Mouse (Mus musculus) retina, postnatal 1 day (tissue): ENCODE results near the gene Mpp3.

Experiments
- DNase-seq: peaks from one replicate; pipeline ENCODE4 v3.0.0-alpha.2; 2012

Gene Mpp3

GRCm38 (mm10) chr11:101974181-101974580 is 54.1 kb downstream of the Mpp3 start:
- no peak for DNase-seq

- no peak for DNase-seq
Observed at GRCm38 (mm10) chr11:101973496-101973895, 54.8 kb downstream of the Mpp3 start.

GRCm38 (mm10) chr11:101972651-101973050 is 55.6 kb downstream of the Mpp3 start:
- DNase-seq: no peak

- no peak for DNase-seq
Observed at GRCm38 (mm10) chr11:101972097-101972496, 56.2 kb downstream of the Mpp3 start.

- DNase-seq: no peak
Observed at GRCm38 (mm10) chr11:101971410-101971809, 56.9 kb downstream of the Mpp3 start.

- no peak for DNase-seq
Observed at GRCm38 (mm10) chr11:101969835-101970234, 58.4 kb downstream of the Mpp3 start.

- DNase-seq: peak; percentile 91
Observed at GRCm38 (mm10) chr11:101968791-101969190, 59.5 kb downstream of the Mpp3 start.

GRCm38 (mm10) chr11:101968311-101968710 is 60.0 kb downstream of the Mpp3 start:
- no peak for DNase-seq

- DNase-seq: no peak
Observed at GRCm38 (mm10) chr11:101966965-101967614, 61.2 kb downstream of the Mpp3 start, which contains the start of gene Sost. Gene Sost (minus strand): TSS chr11:101967015.

- no peak for DNase-seq
Observed at GRCm38 (mm10) chr11:101965553-101965952, 62.7 kb downstream of the Mpp3 start.

GRCm38 (mm10) chr11:101964647-101965046 is 63.6 kb downstream of the Mpp3 start:
- no peak for DNase-seq

- DNase-seq: peak; percentile 79
Observed at GRCm38 (mm10) chr11:101963473-101964291, 64.6 kb downstream of the Mpp3 start.

- no peak for DNase-seq
Observed at GRCm38 (mm10) chr11:101963043-101963442, 65.2 kb downstream of the Mpp3 start.

- no peak for DNase-seq
Observed at GRCm38 (mm10) chr11:101957476-101957875, 70.8 kb downstream of the Mpp3 start.

GRCm38 (mm10) chr11:101953441-101953840 is 74.8 kb downstream of the Mpp3 start:
- DNase-seq: no peak

- no peak for DNase-seq
Observed at GRCm38 (mm10) chr11:101952541-101953341, 75.5 kb downstream of the Mpp3 start.

- no peak for DNase-seq
Observed at GRCm38 (mm10) chr11:101950021-101950420, 78.2 kb downstream of the Mpp3 start.
